Mouse (Mus musculus) lung, postnatal 0 days (tissue): ENCODE data around the gene Gm20388. TPM values are rescaled to one million over a fixed set of nuclear protein-coding genes. Genes with fewer than 3 reads are reported as not detected.

Experiments
- ATAC-seq: fragments of 200-750 bp; cut with Nextera tagmentation; 2 replicates; pipeline ENCODE4 v1.8.0; 2017; ENCODE audit warnings: moderate library complexity
- DNase-seq: peaks from one replicate; pipeline ENCODE4 v3.0.0-alpha.2; 2016; ENCODE audit warnings: low spot score
- H3K27ac ChIP-seq: fragments of 300-500 bp; sonication (generic); 2 replicates; pipeline ENCODE4 v1.5.1; 2014; ENCODE audit warnings: antibody characterized with exemption, mild to moderate bottlenecking, low read length, mixed read lengths
- H3K27me3 ChIP-seq: fragments of 300-500 bp; sonication (generic); replicated peaks from 2 replicates; pipeline ENCODE4 v1.6.1; 2014; ENCODE audit warnings: low read length, mixed read lengths; ENCODE audit not compliant: insufficient read depth
- H3K36me3 ChIP-seq: fragments of 300-500 bp; sonication (generic); 2 replicates; pipeline ENCODE4 v1.6.1; 2014; ENCODE audit warnings: low read length, mixed read lengths; ENCODE audit not compliant: insufficient read depth
- H3K4me1 ChIP-seq: fragments of 300-500 bp; sonication (generic); 2 replicates; pipeline ENCODE4 v1.6.1; 2014; ENCODE audit warnings: antibody characterized with exemption, low read depth, low read length, mixed read lengths; ENCODE audit not compliant: insufficient read depth
- H3K4me2 ChIP-seq: fragments of 300-500 bp; sonication (generic); replicated peaks from 2 replicates; pipeline ENCODE4 v1.6.1; 2014; ENCODE audit warnings: low read depth, mild to moderate bottlenecking, low read length, moderate library complexity, mixed read lengths
- H3K4me3 ChIP-seq: fragments of 300-500 bp; sonication (generic); 2 replicates; pipeline ENCODE4 v1.5.1; 2014; ENCODE audit warnings: low read depth, low read length
- H3K9ac ChIP-seq: fragments of 300-500 bp; sonication (generic); replicated peaks from 2 replicates; pipeline ENCODE4 v1.6.1; 2014; ENCODE audit warnings: low read depth, mild to moderate bottlenecking
- H3K9me3 ChIP-seq: fragments of 300-500 bp; sonication (generic); 2 replicates; pipeline ENCODE4 v1.6.1; 2016; ENCODE audit warnings: low read length, mixed read lengths
- CTCF ChIP-seq: IDR thresholded peaks from 2 replicates; pipeline ENCODE4 v1.5.1; 2016; ENCODE audit warnings: antibody characterized with exemption, mild to moderate bottlenecking
- EP300 ChIP-seq: IDR thresholded peaks from 2 replicates; pipeline ENCODE4 v1.6.1; 2016; ENCODE audit warnings: antibody characterized with exemption, mild to moderate bottlenecking, control low read depth
- WGBS: fragments of 180-500 bp; shearing (Covaris S2); extraction: QIAGEN DNeasy Blood & Tissue Kit; methylation state at CpG from one replicate; pipeline ENCODE4 v1.1.7; 2014; 5-methylcytosine and 5-hydroxymethylcytosine counted together
- polyA plus RNA-seq: library from polyadenylated mRNA; unstranded; fragments of >200 nt; fragmentation: Nextera tagmentation; extraction: Ambion mirVana; gene quantifications from 2 replicates; pipeline ENCODE4 v1.2.1, GENCODE M21; 2015

Gm20388 gene
- polyA plus RNA-seq, 1 experiment from 2014 or later, result not detected

GRCm38 (mm10) chr8:120656322-120657052 lies 745.8 kb downstream of the Gm20388 start:
- no peak overlapping the region for H3K4me3 ChIP-seq
- ATAC-seq, result no peak

GRCm38 (mm10) chr8:120657415-120657814 lies 746.8 kb downstream of the Gm20388 start:
- Histone ChIP-seq H3K4me3 (no peak overlapping the region), H3K27me3 (no peaks in the 10 kb centered on the region), H3K27ac (no peak overlapping the region), H3K9me3 (no peaks in the 10 kb centered on the region), H3K36me3 (peaks cover 9% of the 10 kb centered on the region; the same call in 1 of the 2 replicates), H3K4me2 (no peak overlapping the region), H3K4me1 (no peaks in the 10 kb centered on the region), H3K9ac (no peak overlapping the region)
- ATAC-seq (no peak), DNase-seq (no peak)
- WGBS, result 77% methylated on average over 8 of the region's 8 CpGs
- TF ChIP-seq CTCF (no peak), EP300 (no peak)

More at GRCm38 (mm10) chr8:120656322-120657052, 745.8 kb downstream of the Gm20388 start:
- Histone ChIP-seq H3K27me3 (no peaks in the 10 kb centered on the region), H3K9me3 (no peaks in the 10 kb centered on the region), H3K4me1 (no peaks in the 10 kb centered on the region), H3K27ac (no peak overlapping the region), H3K36me3 (peaks cover 9% of the 10 kb centered on the region; the same call in 1 of the 2 replicates), H3K9ac (no peak overlapping the region), H3K4me2 (no peak overlapping the region)
- 88% methylated on average over 7 of the region's 7 CpGs for WGBS
- DNase-seq, result no peak
- TF ChIP-seq CTCF, result no peak
- TF ChIP-seq EP300, result no peak

- no peak overlapping the region for H3K27ac ChIP-seq
- no peak for ATAC-seq
- DNase-seq, result no peak
- H3K4me1 ChIP-seq, result peaks cover 12% of the 10 kb centered on the region; the same call in 1 of the 2 replicates
- 68% methylated on average over 6 of the region's 6 CpGs for WGBS
- H3K9me3 ChIP-seq, result no peaks in the 10 kb centered on the region
- no peaks in the 10 kb centered on the region for H3K36me3 ChIP-seq
- TF ChIP-seq CTCF (no peak), EP300 (no peak)
- H3K4me3 ChIP-seq, result no peak overlapping the region
- H3K9ac ChIP-seq, result no peak overlapping the region
- H3K27me3 ChIP-seq, result no peaks in the 10 kb centered on the region
- H3K4me2 ChIP-seq, result no peak overlapping the region
Measured at GRCm38 (mm10) chr8:120664566-120664965, 753.9 kb downstream of the Gm20388 start.

- Histone ChIP-seq H3K4me1 (peaks cover 12% of the 10 kb centered on the region; the same call in 1 of the 2 replicates), H3K36me3 (peaks cover 10% of the 10 kb centered on the region; the same call in 1 of the 2 replicates), H3K27ac (0 out of 2 replicates have a peak overlapping the region, but pooled peaks have one; percentile 9), H3K9me3 (no peaks in the 10 kb centered on the region), H3K27me3 (no peaks in the 10 kb centered on the region), H3K9ac (0 out of 2 replicates have a peak overlapping the region, but pooled peaks have one; percentile 68), H3K4me2 (peak overlapping the region; percentile 81; the same call in 1 of the 2 replicates), H3K4me3 (no peak overlapping the region)
- DNase-seq, result no peak
- 73% methylated on average over 3 of the region's 3 CpGs for WGBS
- ATAC-seq, result no peak
- TF ChIP-seq EP300 (no peak), CTCF (peak; percentile 50)
Measured at GRCm38 (mm10) chr8:120665726-120666455, 755.2 kb downstream of the Gm20388 start.

- DNase-seq, result no peak
- H3K27ac ChIP-seq, result peak overlapping the region; percentile 78
- H3K27me3 ChIP-seq, result no peaks in the 10 kb centered on the region
- TF ChIP-seq EP300, result no peak
- TF ChIP-seq CTCF, result no peak
- H3K4me1 ChIP-seq, result peaks cover 12% of the 10 kb centered on the region; the same call in 1 of the 2 replicates
- H3K36me3 ChIP-seq, result peaks cover 13% of the 10 kb centered on the region; the same call in 1 of the 2 replicates
- H3K4me3 ChIP-seq, result peak overlapping the region; percentile 92
- WGBS, result 2% methylated on average over 17 of the region's 17 CpGs
- no peak for ATAC-seq
- no peaks in the 10 kb centered on the region for H3K9me3 ChIP-seq
- peak overlapping the region; percentile 68 for H3K9ac ChIP-seq
- peak overlapping the region; percentile 81 for H3K4me2 ChIP-seq
Measured at GRCm38 (mm10) chr8:120666807-120667470, 756.3 kb downstream of the Gm20388 start.
